Mouse (Mus musculus) frontal cortex, adult 2 months (tissue): ENCODE data around the gene Gm3376. TPM values are rescaled to one million over a fixed set of nuclear protein-coding genes. Genes with fewer than 3 reads are reported as not detected.
"Not testable (repeated sequence)": the region's sequence is repeated elsewhere in the genome, so short reads cannot be mapped to it uniquely, and the experiment has no call there.

Experiments
- DNase-seq, 2 experiments: peaks; one replicate each; pipeline ENCODE4 v3.0.0; 2022; ENCODE audit warnings: low spot score in 1 of 2; ENCODE audit errors: extremely low spot score in 1 of 2
- polyA plus RNA-seq: library from polyadenylated mRNA; depleted of rRNA; stranded (reverse); fragments of >200 nt; gene quantifications from 2 replicates; pipeline ENCODE4 v1.2.3, GENCODE M21; 2012; rRNA removed

Gm3376 gene
- not detected in 2 replicates for polyA plus RNA-seq

DNA sequence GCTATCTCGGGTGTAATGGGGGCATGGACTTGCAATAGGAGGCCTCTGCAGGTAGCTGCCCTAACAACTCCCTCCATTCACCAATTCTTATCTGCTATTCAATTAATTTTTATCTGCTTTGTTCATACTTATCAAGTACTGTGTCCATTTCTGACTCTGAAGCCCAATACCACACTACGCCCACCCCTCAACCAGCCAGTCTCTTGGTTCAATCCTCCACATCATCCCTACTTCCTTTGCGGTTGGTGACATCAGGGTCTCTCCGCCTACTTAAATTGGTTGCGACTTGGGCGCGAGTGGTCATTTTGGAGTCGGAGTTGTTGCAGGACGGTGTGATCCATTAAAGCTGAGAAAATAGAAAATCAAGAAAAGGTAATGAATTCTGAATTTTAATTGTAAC is at the start of gene Gm3376:
TSS of gene Gm3376 (plus strand) at position 301 of the 400 bp plus-strand sequence.
- not testable (repeated sequence) for DNase-seq
